Mouse (Mus musculus) MEL (cell line): ENCODE results near the gene C1rl. TPM values are rescaled to one million over a fixed set of nuclear protein-coding genes. Genes with fewer than 3 reads are reported as not detected.
"Not testable (repeated sequence)": the region's sequence is repeated elsewhere in the genome, so short reads cannot be mapped to it uniquely, and the experiment has no call there.

ENCODE experiments used
- DNase-seq: peaks from one replicate; pipeline ENCODE4 v3.0.0; 2011; ENCODE audit warnings: low read depth, low spot score
- H3K27ac ChIP-seq: 2 replicates; pipeline ENCODE4 v1.5.1; 2012; ENCODE audit warnings: low read depth, mild to moderate bottlenecking, control low read depth, low read length, moderate library complexity; ENCODE audit not compliant: control insufficient read depth
- H3K27me3 ChIP-seq, 2 experiments: fragments of 150-350 bp in 1 of 2; sonication (generic) in 1 of 2; 2 replicates each; pipeline ENCODE4 v1.6.1; 2012; ENCODE audit warnings: low read length in 2 of 2, mild to moderate bottlenecking in 2 of 2, improper control_type of control experiment in 1 of 2, moderate library complexity in 1 of 2; ENCODE audit not compliant: insufficient read depth in 2 of 2, control insufficient read depth in 1 of 2
- H3K36me3 ChIP-seq, 2 experiments: 2 replicates each; pipeline ENCODE4 v1.6.1; 2012 to 2014; ENCODE audit warnings: low read length in 2 of 2, improper control_type of control experiment in 1 of 2, inconsistent platforms in 1 of 2, mild to moderate bottlenecking in 1 of 2; ENCODE audit not compliant: insufficient read depth in 2 of 2, control insufficient read depth in 1 of 2
- H3K4me1 ChIP-seq, 2 experiments: fragments of 150-350 bp in 1 of 2; sonication (generic) in 1 of 2; 2 replicates each; pipeline ENCODE4 v1.6.1; 2012; ENCODE audit warnings: low read length in 2 of 2, improper control_type of control experiment in 1 of 2, mild to moderate bottlenecking in 1 of 2; ENCODE audit not compliant: insufficient read depth in 2 of 2, control insufficient read depth in 1 of 2
- H3K4me3 ChIP-seq, 2 experiments: fragments of 150-350 bp in 1 of 2; sonication (generic) in 1 of 2; 2 replicates each; pipeline ENCODE4 v1.5.1; 2012; ENCODE audit warnings: low read depth in 2 of 2, low read length in 2 of 2, mild to moderate bottlenecking in 2 of 2, moderate library complexity in 2 of 2, control low read depth in 1 of 2, improper control_type of control experiment in 1 of 2; ENCODE audit not compliant: control insufficient read depth in 1 of 2, insufficient read depth in 1 of 2
- H3K79me2 ChIP-seq: 2 replicates; pipeline ENCODE4 v1.6.1; 2012; ENCODE audit warnings: mild to moderate bottlenecking, low read length, moderate library complexity; ENCODE audit not compliant: control insufficient read depth, poor library complexity, insufficient read depth
- H3K9ac ChIP-seq: 2 replicates; pipeline ENCODE4 v1.6.1; 2012; ENCODE audit warnings: low read depth, mild to moderate bottlenecking, control low read depth, low read length, moderate library complexity; ENCODE audit not compliant: control insufficient read depth, poor library complexity, severe bottlenecking
- H3K9me3 ChIP-seq: fragments of 150-350 bp; sonication (generic); replicated peaks from 2 replicates; pipeline ENCODE4 v1.6.1; 2012; ENCODE audit warnings: mild to moderate bottlenecking, low read length, improper control_type of control experiment, moderate library complexity; ENCODE audit not compliant: insufficient read depth
- CHD2 ChIP-seq: IDR thresholded peaks from 2 replicates; pipeline ENCODE4 v1.6.1; 2011; ENCODE audit warnings: low read length, improper control_type of control experiment
- CTCF ChIP-seq, 3 experiments: IDR thresholded peaks in 2 of 3; conservative IDR thresholded peaks in 1 of 3; 2 replicates each; pipeline ENCODE4 v1.5.1; 2011 to 2012; ENCODE audit warnings: low read length in 3 of 3, low read depth in 2 of 3, mild to moderate bottlenecking in 2 of 3, improper control_type of control experiment in 1 of 3, inconsistent platforms in 1 of 3, mixed read lengths in 1 of 3, moderate library complexity in 1 of 3; ENCODE audit not compliant: control insufficient read depth in 1 of 3, insufficient read depth in 1 of 3, poor library complexity in 1 of 3, severe bottlenecking in 1 of 3
- EP300 ChIP-seq, 2 experiments: IDR thresholded peaks; 2 replicates each; pipeline ENCODE4 v1.6.1; 2011; ENCODE audit warnings: improper control_type of control experiment in 2 of 2, low read length in 2 of 2, low read depth in 1 of 2, mild to moderate bottlenecking in 1 of 2
- ETS1 ChIP-seq: IDR thresholded peaks from 2 replicates; pipeline ENCODE4 v1.6.1; 2012; ENCODE audit warnings: low read depth, mild to moderate bottlenecking, inconsistent platforms, low read length, improper control_type of control experiment, moderate library complexity
- HCFC1 ChIP-seq: IDR thresholded peaks from 2 replicates; pipeline ENCODE4 v1.6.1; 2012; ENCODE audit warnings: low read depth, mild to moderate bottlenecking, inconsistent platforms, low read length, improper control_type of control experiment, moderate library complexity
- JUND ChIP-seq: IDR thresholded peaks from 2 replicates; pipeline ENCODE4 v1.6.1; 2011; ENCODE audit warnings: low read depth, mild to moderate bottlenecking, improper control_type of control experiment, low read length
- KAT2A ChIP-seq: conservative IDR thresholded peaks from 2 replicates; pipeline ENCODE4 v1.6.1; 2012; ENCODE audit warnings: low read depth, low read length, improper control_type of control experiment, inconsistent platforms
- MAFK ChIP-seq: IDR thresholded peaks from 2 replicates; pipeline ENCODE4 v1.6.1; 2011; ENCODE audit warnings: low read depth, mild to moderate bottlenecking, low read length, improper control_type of control experiment, borderline replicate concordance
- MAX ChIP-seq: IDR thresholded peaks from 2 replicates; pipeline ENCODE4 v1.6.1; 2011; ENCODE audit warnings: low read length, improper control_type of control experiment
- MXI1 ChIP-seq: IDR thresholded peaks from 2 replicates; pipeline ENCODE4 v1.6.1; 2011; ENCODE audit warnings: mild to moderate bottlenecking, low read depth, low read length, improper control_type of control experiment
- MYB ChIP-seq: IDR thresholded peaks from 2 replicates; pipeline ENCODE4 v1.6.1; 2011; ENCODE audit warnings: mild to moderate bottlenecking, low read depth, low read length, improper control_type of control experiment
- MYC ChIP-seq: IDR thresholded peaks from 2 replicates; pipeline ENCODE4 v1.6.1; 2011; ENCODE audit warnings: low read depth, mild to moderate bottlenecking, low read length, improper control_type of control experiment, moderate library complexity
- POLR2AphosphoS2 ChIP-seq: IDR thresholded peaks from 2 replicates; pipeline ENCODE4 v1.6.1; 2011; ENCODE audit warnings: low read length, improper control_type of control experiment
- POLR2AphosphoS5 ChIP-seq: IDR thresholded peaks from 2 replicates; pipeline ENCODE4 v1.6.1; 2012; ENCODE audit warnings: low read depth, borderline replicate concordance, mild to moderate bottlenecking, inconsistent platforms, low read length, moderate library complexity, mixed read lengths
- TBP ChIP-seq: IDR thresholded peaks from 2 replicates; pipeline ENCODE4 v1.8.0; 2011; ENCODE audit warnings: low read depth, low read length, improper control_type of control experiment
- UBTF ChIP-seq: IDR thresholded peaks from 2 replicates; pipeline ENCODE4 v1.6.1; 2012; ENCODE audit warnings: low read depth, mild to moderate bottlenecking, inconsistent platforms, low read length, improper control_type of control experiment, moderate library complexity, borderline replicate concordance; ENCODE audit not compliant: insufficient read depth
- ZMIZ1 ChIP-seq: IDR thresholded peaks from 2 replicates; pipeline ENCODE4 v1.6.1; 2012; ENCODE audit warnings: low read depth, mild to moderate bottlenecking, inconsistent platforms, low read length, improper control_type of control experiment, moderate library complexity
- ZNF384 ChIP-seq: IDR thresholded peaks from 2 replicates; pipeline ENCODE4 v1.6.1; 2012; ENCODE audit warnings: low read depth, mild to moderate bottlenecking, inconsistent platforms, low read length, improper control_type of control experiment
- polyA plus RNA-seq, 2 experiments: library from polyadenylated mRNA; stranded (reverse) in 1 of 2; unstranded in 1 of 2; fragments of >175 nt in 1 of 2; fragments of >200 nt in 1 of 2; gene quantifications; 2 replicates each; pipeline versions ENCODE4 v1.2.1 to v1.2.4; 2012; ENCODE audit warnings: low replicate concordance in 2 of 2, low read depth in 1 of 2; ENCODE audit not compliant: insufficient read length in 2 of 2, insufficient read depth in 1 of 2, missing spikeins in 1 of 2
- total RNA-seq: library from RNA; depleted of rRNA; stranded (reverse); fragments of 300-350 nt; gene quantifications from 2 replicates; pipeline ENCODE4 v1.2.3, GENCODE M21; 2012

Gene C1rl
- total and polyA plus RNA-seq, 3 experiments, result 1.2 to 2.6 TPM; not detected in 1

- peak overlapping the region in 1 of 2 experiments; percentile 9; a peak in 2 of 4 replicates for H3K4me3 ChIP-seq
- H3K9me3 ChIP-seq, result no peaks in the 10 kb centered on the region
- peak overlapping the region; percentile 96 for H3K27ac ChIP-seq
- TF ChIP-seq ETS1, result no peak
- TF ChIP-seq ZNF384, result no peak
- peak in 2 of 3 experiments; percentile 37 to 78; a peak in 3 of 6 replicates for TF ChIP-seq CTCF (IDR thresholded peaks at IDR 0.05 in 2 of 3, conservative IDR thresholded peaks at IDR 0.05 in 1 of 3; ENCODE audit: control insufficient read depth in 1 of 3, insufficient read depth in 1 of 3, low read depth in 2 of 3, low read length in 3 of 3, poor library complexity in 1 of 3, severe bottlenecking in 1 of 3)
- peaks cover 0 to 33% of the 10 kb centered on the region in 2 experiments; a peak in 3 of 4 replicates for H3K4me1 ChIP-seq
- DNase-seq, result peak; percentile 89
- no peaks in the 10 kb centered on the region for H3K27me3 ChIP-seq
- H3K36me3 ChIP-seq, result peaks cover 0 to 14% of the 10 kb centered on the region in 2 experiments; a peak in 2 of 4 replicates
- H3K9ac ChIP-seq, result peak overlapping the region; percentile 86
- peaks cover 14% of the 10 kb centered on the region for H3K79me2 ChIP-seq
Observed at GRCm38 (mm10) chr6:124480295-124480694, 12.6 kb upstream of the C1rl start.

DNA sequence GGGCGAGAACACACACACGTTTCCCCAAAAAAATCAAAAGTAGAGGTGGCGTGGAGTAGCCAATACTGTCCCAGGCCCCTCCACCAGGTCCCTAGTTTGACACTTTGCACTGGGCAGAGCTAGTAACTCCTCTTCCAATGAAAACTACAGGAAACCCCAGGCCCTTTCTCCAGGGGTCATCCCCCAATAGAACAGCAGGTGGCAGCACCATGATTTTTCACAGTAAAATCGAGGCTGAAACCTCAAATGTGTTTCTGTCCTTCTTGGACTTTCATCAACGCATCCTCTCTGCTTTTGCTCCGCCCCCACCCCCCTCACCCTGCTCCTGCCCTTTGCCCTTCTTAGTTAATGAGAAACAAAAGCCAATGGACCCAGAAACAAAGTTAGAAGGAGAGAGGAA is 11.3 kb upstream of the C1rl start:
- no peak for TF ChIP-seq ETS1
- no peak for TF ChIP-seq ZNF384
- TF ChIP-seq MYB, result no peak
- peak in 2 of 3 experiments; percentile 59 to 69; a peak in 4 of 6 replicates for TF ChIP-seq CTCF (IDR thresholded peaks at IDR 0.05 in 2 of 3, conservative IDR thresholded peaks at IDR 0.05 in 1 of 3; ENCODE audit: control insufficient read depth in 1 of 3, insufficient read depth in 1 of 3, low read depth in 2 of 3, low read length in 3 of 3, poor library complexity in 1 of 3, severe bottlenecking in 1 of 3)
- TF ChIP-seq KAT2A, result no peak
- no peak for TF ChIP-seq UBTF
- peak overlapping the region; percentile 71 for H3K9ac ChIP-seq
- H3K27me3 ChIP-seq, result no peaks in the 10 kb centered on the region
- peaks cover 0 to 14% of the 10 kb centered on the region in 2 experiments; a peak in 2 of 4 replicates for H3K36me3 ChIP-seq
- H3K79me2 ChIP-seq, result peaks cover 4% of the 10 kb centered on the region
- peaks cover 0 to 33% of the 10 kb centered on the region in 2 experiments; a peak in 3 of 4 replicates for H3K4me1 ChIP-seq
- peak; percentile 91 for DNase-seq
- peak overlapping the region; percentile 22 to 27 for H3K4me3 ChIP-seq
- H3K27ac ChIP-seq, result peak overlapping the region; percentile 55
- no peaks in the 10 kb centered on the region for H3K9me3 ChIP-seq

- peaks cover 0 to 21% of the 10 kb centered on the region in 2 experiments; a peak in 2 of 4 replicates for H3K36me3 ChIP-seq
- H3K79me2 ChIP-seq, DNase-seq, H3K4me3 ChIP-seq, H3K27ac ChIP-seq, H3K27me3 ChIP-seq, H3K9me3 ChIP-seq, H3K9ac ChIP-seq: not testable (repeated sequence)
- H3K4me1 ChIP-seq, result peaks cover 2 to 36% of the 10 kb centered on the region in 2 experiments
Observed at GRCm38 (mm10) chr6:124483831-124484230, 9.1 kb upstream of the C1rl start.

GRCm38 (mm10) chr6:124484851-124485250 is 8.1 kb upstream of the C1rl start:
- Histone ChIP-seq H3K4me3 (no peak overlapping the region), H3K27me3 (no peaks in the 10 kb centered on the region), H3K27ac (no peak overlapping the region), H3K79me2 (no peaks in the 10 kb centered on the region; the same call in 1 of the 2 replicates), H3K36me3 (peaks cover 0 to 12% of the 10 kb centered on the region in 2 experiments; a peak in 2 of 4 replicates), H3K4me1 (peaks cover 2 to 26% of the 10 kb centered on the region in 2 experiments), H3K9me3 (no peaks in the 10 kb centered on the region), H3K9ac (no peak overlapping the region)
- DNase-seq, result no peak
- TF ChIP-seq HCFC1, result no peak
- TF ChIP-seq POLR2AphosphoS2, result no peak
- no peak for TF ChIP-seq POLR2AphosphoS5
- TF ChIP-seq JUND, result no peak
- TF ChIP-seq MYC, result no peak
- TF ChIP-seq MAFK, result no peak
- TF ChIP-seq CHD2, result no peak
- TF ChIP-seq ZNF384, result no peak
- no peak for TF ChIP-seq EP300 (IDR thresholded peaks at IDR 0.05; ENCODE audit: low read depth in 1 of 2, low read length in 2 of 2)
- no peak for TF ChIP-seq TBP
- TF ChIP-seq KAT2A, result no peak
- no peak for TF ChIP-seq ZMIZ1
- no peak for TF ChIP-seq MXI1
- no peak for TF ChIP-seq MAX
